Mouse (Mus musculus) liver, embryonic 16.5 days (tissue): Measurements from ENCODE around the gene Olfr654. TPM values are rescaled to one million over a fixed set of nuclear protein-coding genes. Genes with fewer than 3 reads are reported as not detected.

ENCODE experiments used
- ATAC-seq: fragments of 200-750 bp; cut with Nextera tagmentation; 2 replicates; pipeline ENCODE4 v1.8.0; 2017; ENCODE audit warnings: low read depth, mild to moderate bottlenecking, moderate number of reproducible peaks, moderate library complexity
- H3K27ac ChIP-seq: fragments of 300-500 bp; sonication (generic); 2 replicates; pipeline ENCODE4 v1.5.1; 2014; ENCODE audit warnings: mild to moderate bottlenecking, low read length
- H3K27me3 ChIP-seq: fragments of 300-500 bp; sonication (generic); 2 replicates; pipeline ENCODE4 v1.6.1; 2014; ENCODE audit warnings: low read depth, low read length, mixed read lengths; ENCODE audit not compliant: control insufficient read depth, insufficient read depth
- H3K36me3 ChIP-seq: fragments of 300-500 bp; sonication (generic); 2 replicates; pipeline ENCODE4 v1.6.1; 2014; ENCODE audit warnings: mild to moderate bottlenecking; ENCODE audit not compliant: control insufficient read depth, insufficient read depth
- H3K4me1 ChIP-seq: fragments of 300-500 bp; sonication (generic); 2 replicates; pipeline ENCODE4 v1.6.1; 2014; ENCODE audit warnings: low read depth, low read length, mixed read lengths; ENCODE audit not compliant: control insufficient read depth
- H3K4me2 ChIP-seq: fragments of 300-500 bp; sonication (generic); 2 replicates; pipeline ENCODE4 v1.6.1; 2014; ENCODE audit warnings: low read depth, low read length, mixed read lengths
- H3K4me3 ChIP-seq: fragments of 300-500 bp; sonication (generic); 2 replicates; pipeline ENCODE4 v1.5.1; 2014; ENCODE audit warnings: low read depth, mild to moderate bottlenecking, low read length
- H3K9ac ChIP-seq: fragments of 300-500 bp; sonication (generic); 2 replicates; pipeline ENCODE4 v1.6.1; 2014; ENCODE audit warnings: low read depth, low read length
- H3K9me3 ChIP-seq: fragments of 300-500 bp; sonication (generic); replicated peaks from 2 replicates; pipeline ENCODE4 v1.6.1; 2016; ENCODE audit warnings: low read length; ENCODE audit not compliant: control insufficient read depth
- WGBS: fragments of 180-500 bp; shearing (Covaris S2); extraction: QIAGEN DNeasy Blood & Tissue Kit; methylation state at CpG from one replicate; pipeline ENCODE4 v1.1.7; 2014; ENCODE audit not compliant: insufficient replicate concordance; 5-methylcytosine and 5-hydroxymethylcytosine counted together
- polyA plus RNA-seq: library from polyadenylated mRNA; unstranded; fragments of >200 nt; fragmentation: Nextera tagmentation; extraction: Ambion mirVana; gene quantifications from 2 replicates; pipeline ENCODE4 v1.2.1, GENCODE M21; 2015

Gene Olfr654
- polyA plus RNA-seq, 1 experiment from 2014 or later = not detected

DNA sequence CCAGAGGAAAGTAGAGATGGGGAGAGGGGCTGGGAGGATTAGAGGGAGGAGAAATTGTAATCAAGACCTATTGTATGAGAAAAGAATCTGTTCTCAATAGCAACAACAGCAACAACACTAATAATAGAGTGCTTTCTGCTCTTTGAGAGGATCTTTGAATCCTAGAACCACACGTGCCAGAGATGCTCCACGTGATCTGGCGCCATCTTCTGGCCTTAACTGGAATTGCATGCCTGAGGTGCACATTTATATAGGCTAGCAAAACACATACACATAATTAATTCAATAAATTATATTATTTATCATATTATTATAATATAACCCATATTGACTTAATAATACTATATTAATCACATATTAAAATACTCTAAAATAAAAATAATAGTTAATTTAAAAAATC lies 16.3 kb downstream of the Olfr654 start:
- Histone ChIP-seq H3K27me3 (no peaks in the 10 kb centered on the region), H3K9me3 (no peaks in the 10 kb centered on the region), H3K27ac (no peak overlapping the region), H3K9ac (no peak overlapping the region), H3K4me2 (no peak overlapping the region), H3K36me3 (no peaks in the 10 kb centered on the region), H3K4me1 (no peaks in the 10 kb centered on the region), H3K4me3 (no peak overlapping the region)
- no peak for ATAC-seq
- WGBS = 1% methylated on average over 3 of the region's 3 CpGs

DNA sequence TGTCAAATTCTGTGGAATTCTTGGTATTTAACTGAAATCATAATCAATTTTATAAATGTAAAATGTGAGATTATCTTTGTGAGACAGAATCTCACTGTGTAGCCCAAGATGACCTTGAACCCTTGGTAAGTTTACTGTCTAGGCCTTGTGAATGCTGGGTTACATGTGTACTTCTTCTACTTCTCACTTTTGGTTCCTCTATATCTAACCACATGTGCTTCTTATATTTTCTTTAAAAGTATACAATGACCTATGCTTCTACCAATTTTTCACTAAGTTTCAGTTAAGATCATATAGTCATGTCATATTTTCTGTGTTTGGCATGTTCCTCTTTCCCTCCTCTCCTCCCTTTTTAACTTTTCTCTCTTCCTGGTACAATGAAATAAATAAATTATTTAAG lies 17.9 kb downstream of the Olfr654 start:
- Histone ChIP-seq H3K27me3 (no peaks in the 10 kb centered on the region), H3K4me3 (no peak overlapping the region), H3K27ac (no peak overlapping the region), H3K9ac (no peak overlapping the region), H3K9me3 (no peaks in the 10 kb centered on the region), H3K36me3 (no peaks in the 10 kb centered on the region), H3K4me2 (no peak overlapping the region), H3K4me1 (no peaks in the 10 kb centered on the region)
- no peak for ATAC-seq

DNA sequence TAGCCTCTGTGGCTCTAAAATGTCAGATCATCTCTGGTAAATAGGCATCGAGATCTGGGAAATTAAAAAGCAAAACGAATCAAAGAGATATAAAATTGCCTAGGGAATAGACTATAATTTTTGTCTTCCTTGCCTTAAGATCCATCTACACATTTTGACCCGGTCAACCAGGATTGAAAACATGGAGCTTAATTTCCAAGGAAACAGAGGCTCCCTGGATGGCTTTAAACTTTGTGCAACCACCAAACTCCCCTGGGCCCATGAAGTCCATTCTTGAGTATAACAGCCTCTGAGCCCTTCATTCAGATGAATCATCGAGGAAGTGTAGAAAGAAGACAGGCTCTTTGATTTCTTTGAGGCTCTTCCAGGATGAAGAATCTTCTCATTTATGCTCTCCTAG lies 26.8 kb downstream of the Olfr654 start, which contains the start of gene Olfr656:
Gene Olfr656, plus strand, starts transcription at position 301 of the 400 bp plus-strand sequence.
- WGBS = 46% methylated on average over 4 of the region's 4 CpGs
- Histone ChIP-seq H3K36me3 (no peaks in the 10 kb centered on the region), H3K27ac (no peak within 1 kb of the TSS), H3K9ac (no peak within 1 kb of the TSS), H3K4me3 (no peak within 1 kb of the TSS), H3K4me2 (no peak within 1 kb of the TSS), H3K9me3 (no peaks in the 10 kb centered on the region), H3K4me1 (no peaks in the 10 kb centered on the region), H3K27me3 (no peaks in the 10 kb centered on the region)
- no peak for ATAC-seq

DNA sequence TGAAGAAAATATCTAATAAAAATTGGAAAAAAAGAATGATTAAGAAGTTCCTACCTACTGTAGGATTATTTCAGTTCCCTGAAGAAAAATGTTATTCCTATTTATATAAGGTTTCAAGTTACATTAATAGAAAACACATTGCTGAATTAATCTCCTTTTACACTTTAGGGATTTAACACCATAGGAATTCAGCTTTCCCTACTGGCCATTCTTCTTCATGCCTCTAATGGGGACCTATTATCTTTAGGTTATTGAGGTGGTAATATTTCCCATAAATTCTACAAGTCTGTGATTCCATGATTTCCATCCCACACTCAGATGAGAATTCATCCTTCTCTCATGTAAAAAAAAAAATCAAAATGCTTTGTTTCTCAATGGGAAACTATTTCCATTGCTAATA lies 37.7 kb downstream of the Olfr654 start, which contains the start of gene Olfr657:
Gene Olfr657, plus strand, starts transcription at position 301 of the 400 bp plus-strand sequence.
- no peaks in the 10 kb centered on the region for H3K36me3 ChIP-seq
- no peak within 1 kb of the TSS for H3K4me3 ChIP-seq
- no peak within 1 kb of the TSS for H3K9ac ChIP-seq
- no peaks in the 10 kb centered on the region for H3K4me1 ChIP-seq
- H3K4me2 ChIP-seq = no peak within 1 kb of the TSS
- ATAC-seq = no peak
- no peak within 1 kb of the TSS for H3K27ac ChIP-seq
- no peaks in the 10 kb centered on the region for H3K27me3 ChIP-seq
- no peaks in the 10 kb centered on the region for H3K9me3 ChIP-seq

Other genes with a start within 250 kb of the Olfr654 start
- 0.97 and 1.0 TPM in 2 replicates for gene Trim12c, start 233.7 kb upstream of the Olfr654 start, polyA plus RNA-seq
- 0.23 and 0.31 TPM in 2 replicates for gene Trim30b, start 217.1 kb upstream of the Olfr654 start, polyA plus RNA-seq
- 0.30 and 0.34 TPM in 2 replicates for gene Trim30c, start 186.2 kb upstream of the Olfr654 start, polyA plus RNA-seq
- gene Trim30a, start 121.8 kb upstream of the Olfr654 start, polyA plus RNA-seq = 2.3 and 2.6 TPM in 2 replicates
- 0.72 and 0.78 TPM in 2 replicates for gene Trim30d, start 79.2 kb upstream of the Olfr654 start, polyA plus RNA-seq
- gene Olfr651, start 36.9 kb upstream of the Olfr654 start, polyA plus RNA-seq = not detected in 2 replicates
- not detected in 2 replicates for gene Olfr652, start 26.1 kb upstream of the Olfr654 start, polyA plus RNA-seq
- not detected in 2 replicates for gene Olfr653, start 9.7 kb upstream of the Olfr654 start, polyA plus RNA-seq
- not detected in 2 replicates for gene Olfr655, start 14.8 kb downstream of the Olfr654 start, polyA plus RNA-seq
- not detected in 2 replicates for gene Olfr656, start 26.9 kb downstream of the Olfr654 start, polyA plus RNA-seq
- gene Olfr657, start 37.8 kb downstream of the Olfr654 start, polyA plus RNA-seq = not detected in 2 replicates
- not detected in 2 replicates for gene Olfr658, start 60.3 kb downstream of the Olfr654 start, polyA plus RNA-seq
- gene Olfr659, start 79.7 kb downstream of the Olfr654 start, polyA plus RNA-seq = not detected in 2 replicates
- not detected in 2 replicates for gene Olfr661, start 99.5 kb downstream of the Olfr654 start, polyA plus RNA-seq
- not detected in 2 replicates for gene Usp17le, start 190.4 kb downstream of the Olfr654 start, polyA plus RNA-seq